Mouse (Mus musculus): ENCODE results near the gene Ube2t.

Gene Ube2t

GRCm38 (mm10) chr1:134962053-134962803 is at the start of gene Ube2t:
Ube2t (plus strand) TSS chr1:134962565.
- in situ Hi-C loops (cut with MboI, MseI): no loop called here

GRCm38 (mm10) chr1:134913535-134913934 is 48.8 kb upstream of the Ube2t start:
- in situ Hi-C loops (cut with MboI, MseI): no loop called here

DNA sequence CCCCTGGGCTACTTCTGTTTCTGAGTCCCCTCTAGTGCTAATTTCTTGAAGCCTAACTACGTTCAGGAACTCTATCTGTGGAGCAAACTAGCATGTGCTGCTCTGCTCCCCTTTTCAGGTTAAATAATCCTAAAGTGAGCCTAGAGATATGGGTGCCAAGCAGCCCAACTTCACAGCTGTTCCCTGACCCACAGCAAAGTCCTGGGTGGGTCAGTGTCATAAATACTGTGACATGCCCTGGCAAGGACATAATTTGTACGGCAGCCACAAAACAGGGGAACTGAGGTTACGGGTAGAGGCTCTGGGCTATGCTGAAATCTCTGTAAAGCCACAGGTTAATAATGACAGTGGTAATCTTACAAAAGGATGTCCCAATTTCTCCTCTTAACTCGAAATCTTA is 46.9 kb upstream of the Ube2t start:
- in situ Hi-C loops (cut with MboI, MseI): no loop called here

GRCm38 (mm10) chr1:134919010-134919409 is 43.4 kb upstream of the Ube2t start:
- in situ Hi-C loops (cut with MboI, MseI): no loop called here

- in situ Hi-C loops (cut with MboI, MseI): loop anchor here in 1 of 2 experiments (10.0 kb wide), 1 partner anchor 342 kb away; no protein-coding TSS in a partner anchor
Measured at GRCm38 (mm10) chr1:134932431-134932830, 29.9 kb upstream of the Ube2t start.

DNA sequence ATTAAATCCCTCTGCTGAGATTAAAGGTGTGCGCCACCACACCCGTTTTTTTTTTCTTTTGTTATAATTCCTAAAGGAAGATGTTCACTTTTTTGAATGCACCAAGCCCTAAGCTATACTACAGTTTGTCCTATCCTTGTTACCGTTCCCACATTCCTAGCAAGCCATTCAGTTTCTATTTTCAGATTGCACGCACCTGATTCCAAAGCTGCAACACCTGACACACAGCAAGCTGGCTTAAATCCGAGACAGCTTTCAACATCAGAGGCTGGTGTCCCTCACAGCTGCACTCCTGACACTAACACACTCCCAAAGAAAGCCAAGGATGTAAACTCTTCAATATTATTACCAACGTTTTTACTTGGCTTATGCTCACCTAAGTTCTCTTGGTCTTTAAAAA is 26.0 kb upstream of the Ube2t start:
- in situ Hi-C loops (cut with MboI, MseI): loop anchor here in 1 of 2 experiments (10.0 kb wide), 1 partner anchor 338 kb away; no protein-coding TSS in a partner anchor

DNA sequence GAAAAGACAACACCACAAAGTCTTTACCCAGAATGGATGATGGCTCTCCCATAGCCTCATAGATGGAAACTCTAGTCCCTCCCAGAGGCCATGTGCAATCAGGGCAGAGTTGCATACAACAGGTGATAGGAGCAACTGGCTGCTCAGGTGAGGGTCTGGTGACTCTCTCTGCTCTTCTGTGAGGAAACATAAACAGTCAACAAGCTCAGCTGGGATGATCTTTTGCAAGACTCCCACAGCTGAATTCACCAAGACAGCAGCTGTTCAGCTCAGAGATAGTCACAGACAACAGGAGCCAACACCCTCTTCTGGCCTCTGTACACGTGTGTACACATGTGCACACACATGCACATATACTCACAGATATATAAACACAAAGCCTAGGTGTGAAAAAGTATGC is 24.1 kb upstream of the Ube2t start:
- in situ Hi-C loops (cut with MboI, MseI): loop anchor here in 1 of 2 experiments (10.0 kb wide), 1 partner anchor 337 kb away; no protein-coding TSS in a partner anchor

- in situ Hi-C loops (cut with MboI, MseI): no loop called here
Measured at GRCm38 (mm10) chr1:134940863-134941262, 21.5 kb upstream of the Ube2t start.

DNA sequence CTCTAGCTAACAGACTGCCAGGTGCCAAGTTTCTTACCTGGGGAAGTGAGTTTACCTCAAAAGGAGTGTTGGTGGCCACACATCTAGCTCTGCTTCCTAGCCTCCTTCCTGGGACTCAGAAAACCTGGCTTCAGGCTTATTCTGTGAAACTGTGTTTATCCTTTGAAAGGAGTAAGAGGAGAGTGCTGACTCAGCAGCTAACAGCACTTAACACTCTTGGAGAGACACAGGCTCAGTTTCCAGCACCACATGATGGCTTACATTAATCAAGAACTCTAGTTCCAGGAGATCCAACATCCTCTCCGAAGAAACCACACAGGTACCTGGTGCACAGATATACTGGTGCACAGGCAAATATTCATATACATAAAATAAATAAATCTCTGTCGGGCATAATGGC is 19.5 kb upstream of the Ube2t start:
- in situ Hi-C loops (cut with MboI, MseI): no loop called here

DNA sequence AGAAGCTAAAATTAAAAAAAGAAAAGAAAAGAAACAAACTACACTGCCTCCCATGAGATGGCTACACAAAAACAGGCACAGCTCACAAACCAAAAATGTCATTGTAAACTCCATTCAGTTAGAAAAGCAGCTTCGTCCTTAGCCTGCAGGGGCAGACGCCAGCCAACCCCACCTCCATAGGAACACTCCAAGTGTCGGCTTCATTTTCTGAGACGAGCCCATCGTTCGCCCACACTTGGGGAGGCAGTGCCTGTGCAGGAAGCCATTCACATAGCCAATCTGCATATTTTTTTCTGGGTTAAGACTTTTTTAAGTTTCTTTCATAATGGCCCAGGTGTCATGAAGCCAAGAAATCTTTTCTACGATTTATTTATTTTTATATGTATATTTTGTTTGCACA is 14.8 kb upstream of the Ube2t start:
- in situ Hi-C loops (cut with MboI, MseI): no loop called here

GRCm38 (mm10) chr1:134949946-134950345 is 12.4 kb upstream of the Ube2t start:
- in situ Hi-C loops (cut with MboI, MseI): no loop called here

GRCm38 (mm10) chr1:134955050-134955636 is 7.2 kb upstream of the Ube2t start:
- in situ Hi-C loops (cut with MboI, MseI): no loop called here

DNA sequence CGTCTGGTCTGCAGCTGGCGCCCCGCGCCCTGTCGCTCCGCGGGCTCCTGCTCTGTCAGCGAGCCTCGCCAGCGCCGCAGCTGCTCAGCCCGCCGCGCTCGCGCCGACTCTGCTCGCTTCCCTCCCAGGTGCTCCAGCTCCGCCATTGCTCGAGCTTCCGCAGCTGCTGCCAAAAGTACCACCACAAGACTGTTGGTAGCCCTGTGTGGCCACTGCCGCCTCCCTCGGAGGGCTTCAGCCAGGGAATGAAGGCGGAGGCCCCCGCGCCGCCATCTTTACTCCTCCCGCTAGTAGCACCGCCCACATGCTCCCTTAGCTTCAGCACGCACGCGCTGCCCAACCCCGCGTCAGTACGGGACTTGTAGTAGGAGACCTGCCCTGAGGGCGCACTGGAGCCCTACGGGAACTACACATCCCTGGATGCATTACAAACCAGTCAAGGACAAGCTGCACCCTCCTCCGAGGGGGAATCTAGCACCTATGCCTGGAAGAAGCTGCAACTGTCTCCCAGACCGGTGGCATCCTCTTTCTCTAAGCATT is 6.7 kb upstream of the Ube2t start, which contains the start of gene Ppp1r12b:
Gene Ppp1r12b, minus strand, starts transcription at position 306 of the 540 bp plus-strand sequence.
- in situ Hi-C loops (cut with MboI, MseI): no loop called here

DNA sequence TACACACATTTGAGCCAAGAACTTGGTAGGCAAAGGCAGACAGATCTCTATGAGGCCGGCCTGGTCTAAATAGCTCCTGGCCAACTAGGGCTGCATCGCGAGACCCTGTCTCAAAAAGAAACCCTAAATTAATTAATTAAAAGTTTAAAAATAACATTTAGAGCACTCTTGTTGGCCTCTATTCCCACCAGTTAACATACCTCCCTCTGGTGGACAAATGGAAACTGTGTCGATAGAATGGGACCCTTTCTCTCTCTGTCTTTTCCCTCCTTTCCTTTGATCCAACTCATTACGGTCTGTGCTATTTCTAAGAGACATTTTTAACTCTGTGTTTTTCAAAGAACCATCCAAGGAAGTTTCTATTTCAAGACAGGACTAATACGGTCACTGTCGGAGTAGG is 1.7 kb upstream of the Ube2t start:
- in situ Hi-C loops (cut with MboI, MseI): no loop called here

GRCm38 (mm10) chr1:134962821-134963220 is 456 bp downstream of the Ube2t start:
- in situ Hi-C loops (cut with MboI, MseI): no loop called here

- in situ Hi-C loops (cut with MboI, MseI): no loop called here
Measured at GRCm38 (mm10) chr1:134965430-134965829, 3.1 kb downstream of the Ube2t start.

DNA sequence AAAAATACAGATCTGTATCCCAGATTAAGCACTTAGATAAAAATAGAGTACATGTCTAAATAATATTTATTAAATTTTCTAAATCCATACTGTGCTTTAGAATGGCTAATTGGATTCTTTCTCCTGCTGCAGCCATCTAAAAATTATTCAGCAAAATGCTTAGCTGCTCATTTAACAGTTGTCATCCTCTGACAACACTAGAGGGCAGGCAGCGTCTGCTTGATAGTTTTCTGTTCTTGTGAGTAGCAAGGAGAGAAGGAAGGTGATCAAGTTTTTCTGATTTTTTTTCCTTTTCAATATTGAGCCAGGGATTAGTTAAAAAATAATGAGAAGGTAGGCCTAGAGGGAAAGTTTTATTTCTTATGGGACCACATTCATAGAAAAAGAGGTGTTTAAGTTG is 10.6 kb downstream of the Ube2t start:
- in situ Hi-C loops (cut with MboI, MseI): no loop called here

DNA sequence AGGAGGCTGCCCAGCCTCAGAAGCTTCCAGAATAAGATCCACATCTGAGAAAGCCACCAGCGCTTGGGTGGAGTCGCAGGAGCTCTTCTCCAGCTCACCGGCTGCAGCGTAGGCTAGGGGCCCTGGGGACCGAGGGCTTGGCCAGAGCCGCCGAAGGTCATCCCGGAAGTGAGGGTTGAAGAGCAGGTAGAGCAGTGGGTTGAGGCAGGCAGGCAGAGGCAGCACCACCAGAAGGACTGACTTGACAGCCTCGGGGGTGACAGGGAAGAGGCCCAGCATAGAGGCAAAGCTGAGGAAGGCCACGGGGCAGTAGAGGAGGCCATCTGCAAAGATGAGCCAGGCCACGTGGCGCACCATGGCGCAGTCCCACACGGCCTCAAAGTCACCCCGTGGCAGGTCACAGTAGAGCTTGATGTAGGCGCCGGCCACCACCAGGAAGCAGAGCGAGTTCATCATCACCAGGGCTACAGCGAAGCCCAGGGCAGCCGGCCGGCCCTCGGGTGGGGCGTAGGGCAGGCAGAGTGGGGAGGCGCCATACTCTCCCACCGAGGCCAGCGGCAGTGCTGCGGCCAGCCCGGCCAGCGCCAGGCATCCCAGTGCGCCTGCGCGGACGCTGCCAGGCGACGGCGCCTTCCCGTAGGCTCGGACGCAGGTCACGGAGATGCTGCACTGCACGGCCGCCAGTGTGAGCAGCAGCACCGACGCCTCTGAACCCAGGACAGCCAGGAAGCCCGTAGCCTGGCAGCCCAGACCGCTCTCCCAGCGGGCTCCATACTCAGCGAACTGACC is 25.0 kb downstream of the Ube2t start:
- in situ Hi-C loops (cut with MboI, MseI): no loop called here

DNA sequence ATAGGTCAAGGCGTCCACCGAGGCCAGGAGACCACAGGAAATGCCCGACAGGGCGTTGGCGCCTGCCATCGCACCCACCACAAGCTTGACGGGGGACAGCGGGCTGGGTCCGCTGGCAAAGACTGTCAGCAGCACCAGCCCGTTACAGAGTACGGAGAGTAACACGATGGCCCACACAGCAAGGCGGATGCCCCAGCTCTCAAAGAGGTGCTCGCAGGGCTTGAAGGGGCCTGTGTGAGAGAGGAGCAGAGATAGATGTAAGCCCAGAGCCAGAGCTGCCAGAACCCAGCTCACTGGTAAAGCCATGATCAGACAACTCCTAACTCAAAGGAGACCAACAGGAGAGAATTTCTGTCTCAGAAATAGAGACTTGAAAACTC is 25.6 kb downstream of the Ube2t start:
- in situ Hi-C loops (cut with MboI, MseI): no loop called here

DNA sequence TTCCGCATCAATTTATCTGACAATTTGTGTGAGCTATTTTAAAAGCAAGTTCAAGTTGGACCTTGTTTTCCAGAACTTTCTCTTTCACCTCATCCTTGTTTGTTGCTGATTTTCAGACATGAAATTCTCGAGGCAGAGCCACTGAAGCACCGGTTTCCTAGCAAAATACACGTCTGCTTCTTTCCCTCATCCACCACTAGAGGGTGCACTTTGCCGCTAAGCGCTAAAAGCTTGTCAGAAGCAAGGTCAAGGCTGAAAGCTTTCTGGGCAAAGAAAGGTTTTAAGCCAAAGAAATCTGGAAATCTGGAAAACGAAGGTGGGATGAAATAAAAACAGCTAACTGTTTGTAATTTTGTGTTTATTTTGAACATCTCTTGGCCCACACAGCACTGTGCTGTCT is 27.0 kb downstream of the Ube2t start:
- in situ Hi-C loops (cut with MboI, MseI): no loop called here

GRCm38 (mm10) chr1:134992046-134992645 is 29.8 kb downstream of the Ube2t start:
- in situ Hi-C loops (cut with MboI, MseI): loop anchor here (5.0 kb wide), 1 partner anchor 110 kb away; no protein-coding TSS in a partner anchor
